In genomic region chr1:170489450-170489849, GRCm38 (mm10) we compare ENCODE assay signal across 21 mouse cellular contexts.
DNase-seq lines count a peak whose midpoint lies in the region; ATAC-seq lines count a peak whose summit lies in the region.
"Had no signal": no experiment of that assay in that cellular context is flagged by ENCODE, and none has a peak within 500 bp of the region (broad histone marks: within the 10 kb centered on the region; RNA-seq: fewer than 3 reads in every experiment).

No protein-coding gene starts in this region.

- H3K27me3 ChIP-seq in midbrain, embryonic 11.5 days (ENCODE audit: control insufficient read depth, insufficient read depth, low read length) = no peaks in the 10 kb centered on the region
- H3K27me3 ChIP-seq in midbrain, embryonic 13.5 days = no peaks in the 10 kb centered on the region
- H3K27me3 ChIP-seq in forebrain, embryonic 16.5 days (replicated peaks; ENCODE audit: control insufficient read depth, insufficient read depth, low read length) = no peaks in the 10 kb centered on the region
- H3K27me3 ChIP-seq: embryonic facial prominence, embryonic 12.5 days; hindbrain, embryonic 12.5 days; kidney, embryonic 15.5 days had no signal

- no peak overlapping the region for H3K4me2 ChIP-seq in midbrain, embryonic 11.5 days
- H3K4me2 ChIP-seq in midbrain, embryonic 13.5 days (replicated peaks) = no peak overlapping the region
- no peak overlapping the region for H3K4me2 ChIP-seq in forebrain, embryonic 16.5 days (ENCODE audit: low read length)
- H3K4me2 ChIP-seq: embryonic facial prominence, embryonic 12.5 days; hindbrain, embryonic 12.5 days; kidney, embryonic 15.5 days had no signal

- no peak overlapping the region for H3K27ac ChIP-seq in midbrain, embryonic 11.5 days (ENCODE audit: low read depth, low read length)
- no peak overlapping the region for H3K27ac ChIP-seq in midbrain, embryonic 13.5 days
- peak overlapping the region; percentile 5; the same call in 1 of the 2 replicates for H3K27ac ChIP-seq in forebrain, embryonic 16.5 days (ENCODE audit: low read length)
- H3K27ac ChIP-seq: embryonic facial prominence, embryonic 12.5 days; hindbrain, embryonic 12.5 days; kidney, embryonic 15.5 days; limb, embryonic 10.5 days; macrophage had no signal

- no peak for DNase-seq in frontal cortex, postnatal 14 days (ENCODE audit: low spot score in 2 of 2)
- DNase-seq in midbrain, embryonic 11.5 days (ENCODE audit: low spot score, missing footprints) = peak; percentile 4
- DNase-seq in layer of hippocampus, adult 9-10 months (ENCODE audit: low spot score) = peak; percentile 40
- DNase-seq in adrenal gland, adult 8-10 months = no peak
- no peak for DNase-seq in retina, postnatal 1 day
- DNase-seq: adrenal gland, adult 2 months; cerebellum, adult 2 months; gastrocnemius, postnatal 10 days; heart, adult 18-20 months; liver; thymus, postnatal 14 days had no signal

- H3K4me1 ChIP-seq in midbrain, embryonic 11.5 days (ENCODE audit: control insufficient read depth, insufficient read depth, low read length) = no peaks in the 10 kb centered on the region
- peaks cover 16% of the 10 kb centered on the region; the same call in 1 of the 2 replicates for H3K4me1 ChIP-seq in midbrain, embryonic 13.5 days (replicated peaks)
- H3K4me1 ChIP-seq in forebrain, embryonic 16.5 days (replicated peaks; ENCODE audit: control insufficient read depth, insufficient read depth, low read length) = no peaks in the 10 kb centered on the region; the same call in 1 of the 2 replicates

- 91% methylated on average over 6 of the region's 6 CpGs for WGBS in midbrain, embryonic 11.5 days
- 83% methylated on average over 6 of the region's 6 CpGs for WGBS in midbrain, embryonic 13.5 days
- WGBS in forebrain, embryonic 16.5 days = 34% methylated on average over 6 of the region's 6 CpGs

- H3K4me3 ChIP-seq in midbrain, embryonic 11.5 days (ENCODE audit: low read depth, low read length) = no peak overlapping the region
- H3K4me3 ChIP-seq in midbrain, embryonic 13.5 days (replicated peaks) = no peak overlapping the region
- no peak overlapping the region for H3K4me3 ChIP-seq in forebrain, embryonic 16.5 days (replicated peaks; ENCODE audit: low read length)
- H3K4me3 ChIP-seq: embryonic facial prominence, embryonic 12.5 days; hindbrain, embryonic 12.5 days; kidney, embryonic 15.5 days; limb, embryonic 10.5 days had no signal

- H3K9ac ChIP-seq in midbrain, embryonic 11.5 days (ENCODE audit: low read length) = no peak overlapping the region
- H3K9ac ChIP-seq in midbrain, embryonic 13.5 days (replicated peaks) = no peak overlapping the region
- no peak overlapping the region for H3K9ac ChIP-seq in forebrain, embryonic 16.5 days (replicated peaks; ENCODE audit: low read depth, low read length)
- H3K9ac ChIP-seq: embryonic facial prominence, embryonic 12.5 days; hindbrain, embryonic 12.5 days; kidney, embryonic 15.5 days had no signal

- no peaks in the 10 kb centered on the region for H3K9me3 ChIP-seq in midbrain, embryonic 11.5 days (ENCODE audit: control insufficient read depth, low read length)
- no peaks in the 10 kb centered on the region for H3K9me3 ChIP-seq in midbrain, embryonic 13.5 days
- no peaks in the 10 kb centered on the region for H3K9me3 ChIP-seq in forebrain, embryonic 16.5 days (ENCODE audit: control insufficient read depth, low read length)
- H3K9me3 ChIP-seq: embryonic facial prominence, embryonic 12.5 days; hindbrain, embryonic 12.5 days; kidney, embryonic 15.5 days; limb, embryonic 10.5 days had no signal

- no peaks in the 10 kb centered on the region for H3K36me3 ChIP-seq in midbrain, embryonic 11.5 days (ENCODE audit: control insufficient read depth, insufficient read depth, low read length)
- no peaks in the 10 kb centered on the region for H3K36me3 ChIP-seq in midbrain, embryonic 13.5 days
- H3K36me3 ChIP-seq in forebrain, embryonic 16.5 days (ENCODE audit: control insufficient read depth, insufficient read depth) = no peaks in the 10 kb centered on the region
- H3K36me3 ChIP-seq: embryonic facial prominence, embryonic 12.5 days; hindbrain, embryonic 12.5 days; kidney, embryonic 15.5 days; limb, embryonic 10.5 days had no signal

- ATAC-seq in frontal cortex, adult (ENCODE audit: low TSS enrichment) = peak; percentile 43; the same call in 1 of the 2 replicates
- no peak for ATAC-seq in midbrain, embryonic 11.5 days (ENCODE audit: low FRiP score)
- no peak for ATAC-seq in midbrain, embryonic 13.5 days
- peak; percentile 52; the same call in 1 of the 2 replicates for ATAC-seq in forebrain, embryonic 16.5 days
- ATAC-seq: intestine, postnatal 0 days; lung, postnatal 0 days had no signal

Comparison
In these comparisons a context has a peak if more than half of its experiments do, and no peak if none do; other contexts are left out.
1. ATAC-seq: peak in frontal cortex, adult (single experiment) and forebrain, embryonic 16.5 days (single experiment); none in midbrain, embryonic 11.5 days (single experiment) and midbrain, embryonic 13.5 days (single experiment).
2. DNase-seq: peak in midbrain, embryonic 11.5 days (single experiment) and layer of hippocampus, adult 9-10 months (single experiment); none in frontal cortex, postnatal 14 days (0 of 2), adrenal gland, adult 8-10 months (single experiment) and retina, postnatal 1 day (single experiment).